Mouse (Mus musculus) midbrain, embryonic 12.5 days (tissue): ENCODE measurements around the gene Atp5g2. TPM values are rescaled to one million over a fixed set of nuclear protein-coding genes. Genes with fewer than 3 reads are reported as not detected.
"Not testable (repeated sequence)": the region's sequence is repeated elsewhere in the genome, so short reads cannot be mapped to it uniquely, and the experiment has no call there.

Source experiments
- ATAC-seq: fragments of 200-750 bp; cut with Nextera tagmentation; 2 replicates; pipeline ENCODE4 v1.8.0; 2017; ENCODE audit warnings: low read depth, moderate TSS enrichment, moderate library complexity; ENCODE audit not compliant: low FRiP score
- H3K27ac ChIP-seq: fragments of 300-500 bp; sonication (generic); replicated peaks from 2 replicates; pipeline ENCODE4 v1.5.1; 2016; ENCODE audit warnings: mild to moderate bottlenecking
- H3K27me3 ChIP-seq: fragments of 300-500 bp; sonication (generic); 2 replicates; pipeline ENCODE4 v1.6.1; 2016; ENCODE audit warnings: mild to moderate bottlenecking
- H3K36me3 ChIP-seq: fragments of 300-500 bp; sonication (generic); 2 replicates; pipeline ENCODE4 v1.6.1; 2016
- H3K4me1 ChIP-seq: fragments of 300-500 bp; sonication (generic); 2 replicates; pipeline ENCODE4 v1.6.1; 2016
- H3K4me2 ChIP-seq: fragments of 300-500 bp; sonication (generic); replicated peaks from 2 replicates; pipeline ENCODE4 v1.6.1; 2016; ENCODE audit warnings: mild to moderate bottlenecking, moderate library complexity
- H3K4me3 ChIP-seq: fragments of 300-500 bp; sonication (generic); 2 replicates; pipeline ENCODE4 v1.5.1; 2016; ENCODE audit warnings: mild to moderate bottlenecking
- H3K9ac ChIP-seq: fragments of 300-500 bp; sonication (generic); replicated peaks from 2 replicates; pipeline ENCODE4 v1.6.1; 2016; ENCODE audit warnings: mild to moderate bottlenecking, moderate library complexity
- H3K9me3 ChIP-seq: fragments of 300-500 bp; sonication (generic); 2 replicates; pipeline ENCODE4 v1.6.1; 2016; ENCODE audit warnings: mild to moderate bottlenecking
- WGBS: fragments of 180-500 bp; shearing (Covaris S2); methylation state at CpG from one replicate; pipeline ENCODE4 v1.1.7; 2016; 5-methylcytosine and 5-hydroxymethylcytosine counted together
- polyA plus RNA-seq: library from polyadenylated mRNA; unstranded; fragments of >200 nt; fragmentation: Nextera tagmentation; extraction: Ambion mirVana; gene quantifications from 2 replicates; pipeline ENCODE4 v1.2.1, GENCODE M21; 2016

Atp5g2 gene
- polyA plus RNA-seq, 1 experiment from 2014 or later = 55.9 TPM

GRCm38 (mm10) chr15:102662601-102663000, 9.6 kb downstream of the Atp5g2 start:
- not testable (repeated sequence) for H3K27me3 ChIP-seq, H3K4me2 ChIP-seq, H3K4me1 ChIP-seq, H3K27ac ChIP-seq, H3K9ac ChIP-seq, ATAC-seq, H3K4me3 ChIP-seq, H3K9me3 ChIP-seq
- WGBS = no CpG with 5 or more reads among the region's 2 CpGs
- H3K36me3 ChIP-seq = peaks cover 71% of the 10 kb centered on the region

DNA sequence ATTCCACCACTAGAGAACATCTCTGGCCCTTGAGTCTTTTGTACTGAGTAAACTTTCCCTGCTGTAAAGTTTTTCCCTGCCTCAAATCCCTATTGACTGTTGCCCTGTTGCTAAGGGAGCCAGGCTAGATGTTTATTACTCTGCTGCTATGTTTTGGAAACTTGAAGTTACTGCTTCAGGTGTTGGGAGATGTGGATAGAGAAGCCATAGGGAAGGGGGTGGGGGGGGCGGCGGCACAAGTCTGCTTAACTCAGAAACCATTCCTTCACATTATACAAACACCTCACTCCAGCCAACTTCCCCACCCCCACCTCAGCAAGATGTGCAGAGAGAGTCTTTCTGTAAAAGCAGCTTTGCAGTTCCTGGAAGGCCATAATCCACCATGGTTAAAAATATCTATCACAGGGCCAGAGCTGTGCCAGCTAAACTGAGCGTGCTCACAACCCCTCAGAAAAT, 14.2 kb downstream of the Atp5g2 start:
- Histone ChIP-seq H3K27ac (no peak overlapping the region; the same call in 1 of the 2 replicates), H3K4me1 (no peaks in the 10 kb centered on the region), H3K9ac (no peak overlapping the region), H3K4me2 (no peak overlapping the region), H3K4me3 (no peak overlapping the region), H3K9me3 (no peaks in the 10 kb centered on the region), H3K36me3 (peaks cover 27% of the 10 kb centered on the region), H3K27me3 (no peaks in the 10 kb centered on the region)
- no peak for ATAC-seq
- WGBS = 80% methylated on average over 3 of the region's 3 CpGs

DNA sequence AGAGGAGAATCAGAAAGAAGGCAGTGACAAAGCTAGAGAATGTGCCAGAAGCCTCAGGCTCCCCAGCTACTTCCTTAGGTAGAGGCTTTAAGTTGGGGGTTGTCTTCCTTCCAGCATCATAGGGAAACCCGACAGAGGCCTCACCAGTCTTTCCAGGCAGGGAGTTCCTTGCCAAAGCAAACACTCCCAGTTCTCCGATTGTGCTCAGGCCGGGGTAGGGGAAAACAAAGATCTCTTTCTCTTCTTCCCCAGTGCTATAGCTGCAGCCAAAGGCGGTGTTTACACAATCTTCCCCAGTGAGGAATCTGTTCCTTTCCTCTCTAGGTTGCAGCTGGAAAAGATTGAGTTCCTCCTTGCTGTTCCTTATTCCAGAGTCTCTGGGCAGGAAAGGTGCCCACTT, 15.5 kb downstream of the Atp5g2 start:
- peak overlapping the region; percentile 35 for H3K27ac ChIP-seq
- no peaks in the 10 kb centered on the region for H3K9me3 ChIP-seq
- H3K9ac ChIP-seq = no peak overlapping the region
- H3K27me3 ChIP-seq = no peaks in the 10 kb centered on the region
- no peaks in the 10 kb centered on the region for H3K4me1 ChIP-seq
- peaks cover 16% of the 10 kb centered on the region for H3K36me3 ChIP-seq
- no peak for ATAC-seq
- no peak overlapping the region for H3K4me2 ChIP-seq
- 30% methylated on average over 4 of the region's 4 CpGs for WGBS
- no peak overlapping the region for H3K4me3 ChIP-seq

DNA sequence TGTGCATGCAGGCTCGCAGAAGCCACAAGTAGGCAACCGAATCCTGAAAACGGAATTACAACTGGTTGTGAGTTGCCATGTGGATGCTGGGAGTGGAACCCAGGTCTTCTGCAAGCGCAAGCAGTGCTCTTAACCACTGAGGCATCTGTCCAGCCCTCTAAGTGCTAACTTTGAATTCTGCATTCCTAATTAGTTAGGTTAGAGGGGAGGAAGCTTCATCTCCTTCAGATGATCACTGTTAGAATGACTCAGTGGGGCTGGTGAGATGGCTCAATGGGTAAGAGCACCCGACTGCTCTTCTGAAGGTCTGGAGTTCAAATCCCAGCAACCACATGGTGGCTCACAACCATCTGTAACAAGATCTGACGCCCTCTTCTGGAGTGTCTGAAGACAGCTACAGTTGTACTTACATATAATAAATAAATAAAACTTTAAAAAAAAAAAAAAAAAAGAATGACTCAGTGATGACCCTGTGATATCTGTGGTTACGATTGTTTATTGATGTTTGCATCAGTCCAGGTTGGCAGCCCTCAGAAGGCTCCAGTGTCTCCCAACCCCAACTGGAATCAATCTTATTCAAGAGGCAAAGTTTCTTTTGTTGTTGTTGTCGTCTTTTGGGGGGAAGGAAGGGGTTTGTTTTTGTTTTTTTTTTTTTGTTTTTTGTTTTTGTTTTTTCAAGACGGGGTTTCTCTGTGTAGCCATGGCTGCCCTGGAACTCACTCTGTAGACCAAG, 20.1 kb downstream of the Atp5g2 start:
- not testable (repeated sequence) for H3K4me1 ChIP-seq, H3K4me2 ChIP-seq, H3K27ac ChIP-seq, H3K9me3 ChIP-seq, H3K9ac ChIP-seq, H3K27me3 ChIP-seq, H3K36me3 ChIP-seq, H3K4me3 ChIP-seq, ATAC-seq
- WGBS = 85% methylated on average over 9 of the region's 9 CpGs

DNA sequence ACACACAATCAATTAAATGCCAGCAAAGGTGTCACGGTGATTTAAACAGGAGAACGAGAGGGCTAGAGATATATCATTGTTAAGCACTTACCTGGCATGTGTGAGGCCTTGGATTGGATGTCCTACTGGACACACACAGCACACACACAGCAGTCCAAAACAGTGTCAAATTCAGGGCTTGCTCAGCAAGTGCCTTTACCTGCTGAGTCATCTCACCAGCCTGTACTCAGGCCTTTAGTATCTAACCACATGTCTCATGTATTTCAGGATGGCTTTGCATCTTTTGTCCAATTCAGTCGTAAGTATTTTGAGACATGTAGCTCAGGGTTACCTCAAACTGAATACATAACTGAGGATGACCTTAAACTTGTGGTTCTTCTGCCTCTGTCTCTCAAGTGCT, 21.0 kb downstream of the Atp5g2 start:
- Histone ChIP-seq H3K9ac (no peak overlapping the region), H3K27me3 (no peaks in the 10 kb centered on the region), H3K4me3 (no peak overlapping the region), H3K4me1 (no peaks in the 10 kb centered on the region), H3K36me3 (no peaks in the 10 kb centered on the region), H3K27ac (no peak overlapping the region), H3K9me3 (no peaks in the 10 kb centered on the region), H3K4me2 (no peak overlapping the region)
- WGBS = 88% methylated on average over 3 of the region's 3 CpGs
- ATAC-seq = no peak

- Histone ChIP-seq H3K36me3 (no peaks in the 10 kb centered on the region), H3K9ac (no peak overlapping the region), H3K9me3 (no peaks in the 10 kb centered on the region), H3K4me3 (no peak overlapping the region), H3K27ac (no peak overlapping the region), H3K4me2 (no peak overlapping the region), H3K4me1 (no peaks in the 10 kb centered on the region), H3K27me3 (no peaks in the 10 kb centered on the region)
- ATAC-seq = no peak
- WGBS = 86% methylated on average over 3 of the region's 3 CpGs
These were observed 36.3 kb downstream of the Atp5g2 start for GRCm38 (mm10) chr15:102635817-102636216.

DNA sequence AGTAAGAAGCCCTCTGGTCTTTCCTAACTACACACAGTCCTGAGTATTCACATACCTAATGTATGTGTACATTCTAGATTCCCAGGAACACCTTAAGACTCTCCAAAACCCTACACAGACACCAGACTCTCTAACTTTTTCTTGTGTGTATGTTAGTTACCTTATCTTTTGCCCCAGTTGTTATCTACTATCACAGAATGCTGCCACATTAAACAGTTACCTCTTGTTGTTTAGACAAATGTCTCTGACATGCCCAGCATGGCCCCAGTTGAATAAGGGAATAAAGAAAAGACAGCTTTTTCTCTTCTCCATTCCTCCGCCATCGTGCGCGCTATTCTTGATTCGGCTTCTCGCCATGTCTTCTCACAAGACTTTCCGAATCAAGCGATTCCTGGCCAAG, 37.5 kb downstream of the Atp5g2 start:
- Histone ChIP-seq H3K27ac (no peak overlapping the region), H3K4me3 (no peak overlapping the region), H3K9ac (no peak overlapping the region), H3K36me3 (no peaks in the 10 kb centered on the region), H3K9me3 (no peaks in the 10 kb centered on the region), H3K27me3 (no peaks in the 10 kb centered on the region), H3K4me2 (no peak overlapping the region), H3K4me1 (no peaks in the 10 kb centered on the region)
- WGBS = 90% methylated on average over 8 of the region's 8 CpGs
- no peak for ATAC-seq

DNA sequence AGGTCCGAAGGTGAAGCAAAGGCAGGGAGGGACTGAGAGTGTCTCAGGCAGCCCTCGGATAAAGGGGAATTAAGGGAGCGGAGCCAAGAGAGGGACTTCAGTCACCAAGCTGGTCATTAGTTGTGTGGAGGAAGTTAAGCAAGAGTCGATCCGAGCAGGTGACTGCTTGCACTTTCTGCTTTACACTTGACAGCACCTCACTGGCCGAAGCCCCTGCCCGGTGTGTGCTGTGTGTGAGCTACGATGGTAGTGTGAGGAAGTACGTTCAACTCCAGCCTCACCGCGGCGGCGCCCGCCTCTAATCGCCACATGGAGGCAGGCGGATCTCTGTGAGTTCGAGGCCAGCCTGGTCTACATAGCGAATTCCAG, 46.5 kb downstream of the Atp5g2 start:
- Histone ChIP-seq H3K27ac (peak overlapping the region; percentile 97), H3K36me3 (no peaks in the 10 kb centered on the region), H3K27me3 (no peaks in the 10 kb centered on the region), H3K4me2 (peak overlapping the region; percentile 86), H3K9ac (peak overlapping the region; percentile 79), H3K4me3 (peak overlapping the region; percentile 72), H3K4me1 (peaks cover 19% of the 10 kb centered on the region), H3K9me3 (no peaks in the 10 kb centered on the region)
- whole genome bisulfite sequencing = 3% methylated on average over 18 of the region's 18 CpGs
- ATAC-seq = peak; percentile 27

DNA sequence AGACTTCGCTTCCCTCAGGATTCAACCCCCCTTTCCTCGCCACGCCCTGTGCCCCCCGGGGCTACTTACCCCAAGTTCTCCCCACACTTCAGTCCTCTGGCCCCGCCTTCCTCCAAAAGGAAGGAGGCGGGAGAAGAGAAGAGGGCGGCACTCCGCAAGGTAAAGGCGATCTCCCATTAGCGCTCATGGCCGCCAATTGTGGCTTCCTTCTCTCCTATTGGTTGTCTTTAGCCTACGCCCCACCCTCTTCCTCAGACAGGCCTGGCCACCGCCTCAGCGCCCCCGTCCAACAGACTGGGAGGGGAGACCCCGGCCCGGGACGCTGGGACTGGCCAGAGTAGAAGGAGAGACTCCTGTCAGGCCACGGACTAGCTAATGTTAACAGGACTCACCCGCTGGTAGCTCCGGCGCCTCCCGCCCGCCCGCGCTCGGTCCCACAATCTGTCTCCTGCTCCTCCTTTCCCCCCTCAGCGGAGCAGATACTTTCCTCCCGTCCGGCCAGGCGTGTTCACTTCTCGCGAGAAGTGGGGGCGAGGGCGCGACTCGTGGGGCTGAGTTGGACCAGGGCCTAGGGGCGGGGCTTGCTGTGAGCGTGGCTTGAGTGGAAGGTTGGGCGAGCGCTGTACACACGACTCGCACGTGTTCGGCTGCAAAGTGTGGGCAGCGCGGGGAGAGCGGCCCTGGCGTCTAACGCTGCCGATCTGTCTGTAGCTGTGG, 47.0 kb downstream of the Atp5g2 start, which contains the start of the genes Gm28047 and Atf7:
TSS of gene Gm28047 (minus strand) at position 98 of the 717 bp plus-strand sequence.
TSS of gene Atf7 (minus strand) at position 495 of the 717 bp plus-strand sequence.
- Histone ChIP-seq H3K9ac (peak within 1 kb of the TSS; percentile 79), H3K27ac (peak within 1 kb of the TSS; percentile 97), H3K9me3 (no peaks in the 10 kb centered on the region), H3K4me2 (peak within 1 kb of the TSS; percentile 86), H3K4me3 (peak within 1 kb of the TSS; percentile 72), H3K4me1 (peaks cover 19% of the 10 kb centered on the region), H3K36me3 (no peaks in the 10 kb centered on the region), H3K27me3 (no peaks in the 10 kb centered on the region)
- WGBS = under 1% methylated on average over 51 of the region's 51 CpGs
- peak; percentile 99 for ATAC-seq

- 6% methylated on average over 17 of the region's 17 CpGs for whole genome bisulfite sequencing
These were observed 47.7 kb downstream of the Atp5g2 start for GRCm38 (mm10) chr15:102624291-102624969.

DNA sequence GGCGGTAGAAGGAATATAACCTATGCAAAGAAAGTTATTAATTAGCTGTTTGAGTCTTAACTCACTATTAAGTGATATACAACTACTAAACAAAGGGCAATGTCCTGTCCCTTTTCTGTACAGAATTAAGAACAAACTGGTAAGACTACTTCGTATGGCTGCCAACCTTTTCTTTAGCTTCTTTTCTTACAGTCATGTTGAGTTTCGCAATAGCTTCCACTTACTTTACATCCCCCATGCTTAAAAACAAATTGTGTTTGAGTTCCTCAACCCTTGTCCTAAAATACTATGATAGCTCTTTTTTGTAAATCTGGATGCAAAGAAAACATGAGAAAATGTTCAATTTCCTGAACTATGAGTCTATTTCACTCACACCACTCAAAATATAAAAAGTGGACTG, 49.0 kb downstream of the Atp5g2 start:
- 94% methylated on average over 3 of the region's 3 CpGs for WGBS

More at GRCm38 (mm10) chr15:102624291-102624969, 47.7 kb downstream of the Atp5g2 start:
- Histone ChIP-seq H3K9ac (peak overlapping the region; percentile 79), H3K36me3 (no peaks in the 10 kb centered on the region), H3K4me2 (peak overlapping the region; percentile 86), H3K4me1 (peaks cover 19% of the 10 kb centered on the region), H3K4me3 (peak overlapping the region; percentile 72), H3K27me3 (no peaks in the 10 kb centered on the region), H3K9me3 (no peaks in the 10 kb centered on the region), H3K27ac (no peak overlapping the region)
- no peak; the same call in 1 of the 2 replicates for ATAC-seq

DNA sequence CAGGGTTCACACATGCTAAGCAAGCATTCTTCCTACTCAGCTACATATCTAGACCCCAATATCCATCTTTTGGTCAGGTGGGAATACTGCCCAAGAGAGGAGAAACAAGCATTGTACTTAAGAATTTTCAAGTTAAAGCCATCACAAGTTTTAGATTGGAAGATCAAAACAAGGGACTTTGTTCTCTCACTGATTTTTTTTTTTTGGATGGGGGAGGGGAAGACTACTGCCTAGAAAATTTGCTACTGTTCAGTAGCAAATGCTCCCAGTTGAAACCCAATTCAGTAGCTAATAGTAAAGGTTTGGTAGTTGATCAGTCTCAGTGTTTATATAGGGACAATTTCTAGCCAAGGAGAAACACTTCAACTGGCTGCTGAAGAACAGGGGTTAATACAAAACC, 49.6 kb downstream of the Atp5g2 start:
- Histone ChIP-seq H3K4me2 (no peak overlapping the region), H3K9ac (no peak overlapping the region), H3K27ac (no peak overlapping the region), H3K4me1 (peaks cover 19% of the 10 kb centered on the region), H3K9me3 (no peaks in the 10 kb centered on the region), H3K4me3 (no peak overlapping the region), H3K27me3 (no peaks in the 10 kb centered on the region), H3K36me3 (no peaks in the 10 kb centered on the region)
- ATAC-seq = no peak

More for the DNA sequence above, 49.0 kb downstream of the Atp5g2 start:
- Histone ChIP-seq H3K4me3 (no peak overlapping the region), H3K4me2 (no peak overlapping the region), H3K9me3 (no peaks in the 10 kb centered on the region), H3K27ac (no peak overlapping the region), H3K36me3 (no peaks in the 10 kb centered on the region), H3K9ac (no peak overlapping the region), H3K4me1 (peaks cover 19% of the 10 kb centered on the region), H3K27me3 (no peaks in the 10 kb centered on the region)
- ATAC-seq = no peak
